In the genomic region with DNA sequence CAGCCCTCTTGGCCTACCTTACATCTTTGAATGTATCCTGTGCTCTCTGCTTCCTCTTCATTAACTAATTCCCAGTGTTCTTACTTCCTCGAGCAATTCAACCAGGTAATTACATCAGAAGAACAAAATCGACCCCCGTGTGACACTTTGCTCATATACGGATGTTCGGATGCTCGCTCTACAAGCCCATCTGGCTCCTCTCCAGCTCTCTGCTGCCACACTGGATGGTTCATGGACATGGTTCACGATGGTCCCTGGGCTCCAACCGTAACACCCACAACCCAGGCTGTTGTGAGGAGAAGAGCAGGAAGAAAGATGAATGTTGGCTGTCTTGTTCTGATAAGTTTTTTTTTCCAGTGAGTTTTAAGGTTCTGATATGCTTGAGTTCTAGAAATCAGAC, we compare ENCODE assay signal across 37 mouse cellular contexts. TPM values are rescaled to one million over a fixed set of nuclear protein-coding genes. Genes with fewer than 3 reads are reported as not detected.
"Had no signal": no experiment of that assay in that cellular context is flagged by ENCODE, and none has a peak within 500 bp of the region (broad histone marks: within the 10 kb centered on the region; RNA-seq: fewer than 3 reads in every experiment).

No protein-coding gene starts in this region.

- H3K27ac ChIP-seq: limb, embryonic 10.5 days; limb, embryonic 12.5 days; limb, embryonic 13.5 days; limb, embryonic 15.5 days; liver, embryonic 12.5 days; liver, embryonic 13.5 days; liver, embryonic 14.5 days; liver, embryonic 15.5 days; lung, embryonic 15.5 days; macrophage; midbrain, embryonic 10.5 days; midbrain, embryonic 12.5 days; midbrain, embryonic 13.5 days; neural tube, embryonic 12.5 days had no signal

- H3K4me2 ChIP-seq: limb, embryonic 12.5 days; limb, embryonic 13.5 days; limb, embryonic 15.5 days; liver, embryonic 11.5 days; liver, embryonic 12.5 days; liver, embryonic 13.5 days; liver, embryonic 15.5 days; lung, embryonic 14.5 days; lung, embryonic 15.5 days; midbrain, embryonic 11.5 days; midbrain, embryonic 12.5 days; midbrain, embryonic 13.5 days; neural tube, embryonic 12.5 days had no signal

- H3K4me3 ChIP-seq: limb, embryonic 10.5 days; limb, embryonic 12.5 days; limb, embryonic 13.5 days; limb, embryonic 15.5 days; liver, embryonic 12.5 days; liver, embryonic 13.5 days; liver, embryonic 15.5 days; lung, embryonic 15.5 days; megakaryocyte, embryonic 14.5 days; midbrain, embryonic 10.5 days; midbrain, embryonic 12.5 days; midbrain, embryonic 13.5 days; myocyte; neural tube, embryonic 12.5 days had no signal

- H3K9me3 ChIP-seq: limb, embryonic 10.5 days; limb, embryonic 12.5 days; limb, embryonic 15.5 days; liver, embryonic 12.5 days; liver, embryonic 13.5 days; liver, embryonic 15.5 days; lung, embryonic 15.5 days; midbrain, embryonic 10.5 days; midbrain, embryonic 12.5 days; midbrain, embryonic 13.5 days; neural tube, embryonic 12.5 days had no signal

- ATAC-seq: liver, embryonic 12.5 days; liver, postnatal 0 days; lung, postnatal 0 days; midbrain, embryonic 13.5 days; midbrain, embryonic 16.5 days had no signal

- H3K9ac ChIP-seq: limb, embryonic 12.5 days; limb, embryonic 13.5 days; limb, embryonic 15.5 days; liver, embryonic 12.5 days; liver, embryonic 13.5 days; liver, embryonic 14.5 days; liver, embryonic 15.5 days; liver, postnatal 0 days; lung, embryonic 14.5 days; lung, embryonic 15.5 days; midbrain, embryonic 12.5 days; midbrain, embryonic 13.5 days; neural tube, embryonic 12.5 days had no signal

- DNase-seq: left cerebral cortex, postnatal 4 days; liver; liver, embryonic 13.5 days; liver, postnatal 0 days; lung, adult 18-20 months; lung, adult 2 months; lung, embryonic 14.5 days; lung, postnatal 10 days; lung, postnatal 14 days; lung, postnatal 36 days; lung, postnatal 4 days; midbrain, embryonic 14.5 days had no signal

- H3K36me3 ChIP-seq: limb, embryonic 10.5 days; limb, embryonic 12.5 days; limb, embryonic 13.5 days; limb, embryonic 15.5 days; liver, embryonic 12.5 days; liver, embryonic 13.5 days; liver, embryonic 15.5 days; lung, embryonic 15.5 days; midbrain, embryonic 12.5 days; midbrain, embryonic 13.5 days; neural tube, embryonic 12.5 days had no signal

- H3K4me1 ChIP-seq: limb, embryonic 12.5 days; limb, embryonic 13.5 days; limb, embryonic 15.5 days; liver, embryonic 13.5 days; liver, embryonic 15.5 days; lung, embryonic 15.5 days; megakaryocyte, embryonic 14.5 days had no signal

- H3K27me3 ChIP-seq: limb, embryonic 13.5 days; limb, embryonic 15.5 days; liver, embryonic 15.5 days; lung, embryonic 15.5 days; midbrain, embryonic 12.5 days; neural tube, embryonic 12.5 days had no signal

RNA-seq across cellular contexts. Expression of gene Chrnb4, which starts 9.6 kb away (rescaled TPM):
- total RNA-seq: liver, adult 2 months; megakaryocyte-erythroid progenitor cell, adult 5-6 weeks; monocyte, adult 5-6 weeks had no signal
- polyA plus RNA-seq: limb, embryonic 12.5 days; liver, adult 2 months; liver, embryonic 13.5 days; liver, embryonic 14.5 days; liver, embryonic 15.5 days; liver, postnatal 0 days; macrophage had no signal

RNA-seq across cellular contexts. Expression of gene Chrna3, which starts 12.6 kb away (rescaled TPM):
- total RNA-seq: liver, adult 2 months; megakaryocyte progenitor cell, adult 5-6 weeks; megakaryocyte, adult 5-6 weeks; megakaryocyte-erythroid progenitor cell, adult 5-6 weeks; monocyte, adult 5-6 weeks had no signal
- polyA plus RNA-seq: liver, adult 2 months; liver, embryonic 14.5 days; liver, embryonic 15.5 days; liver, postnatal 0 days; macrophage; myocyte had no signal

RNA-seq across cellular contexts. Expression of gene Chrna5, which starts 58.3 kb away (rescaled TPM):
- total RNA-seq: liver, adult 2 months; megakaryocyte progenitor cell, adult 5-6 weeks; megakaryocyte, adult 5-6 weeks; megakaryocyte-erythroid progenitor cell, adult 5-6 weeks; monocyte, adult 5-6 weeks had no signal
- polyA plus RNA-seq: liver, adult 2 months; liver, embryonic 11.5 days; liver, embryonic 16.5 days; liver, postnatal 0 days; lung, adult 2 months; macrophage; myocyte had no signal
